In genomic region chr9:92588226-92588625, GRCm38 (mm10) we compare ENCODE assay signal across 25 mouse cellular contexts.
"Had no signal": no experiment of that assay in that cellular context is flagged by ENCODE, and none has a peak within 500 bp of the region (broad histone marks: within the 10 kb centered on the region; RNA-seq: fewer than 3 reads in every experiment).

No protein-coding gene starts in this region.

- H3K27ac ChIP-seq: kidney, embryonic 15.5 days; limb, embryonic 10.5 days; limb, embryonic 13.5 days; liver, embryonic 12.5 days; liver, embryonic 15.5 days; lung, embryonic 15.5 days; midbrain, embryonic 10.5 days; midbrain, embryonic 13.5 days; neural tube, embryonic 13.5 days; stomach, postnatal 0 days had no signal

- H3K27me3 ChIP-seq: kidney, embryonic 15.5 days; limb, embryonic 13.5 days; liver, embryonic 12.5 days; liver, embryonic 15.5 days; lung, embryonic 15.5 days; megakaryocyte, embryonic 14.5 days; midbrain, embryonic 13.5 days; neural tube, embryonic 13.5 days had no signal

- H3K4me2 ChIP-seq: kidney, embryonic 15.5 days; limb, embryonic 13.5 days; liver, embryonic 12.5 days; liver, embryonic 15.5 days; lung, embryonic 15.5 days; midbrain, embryonic 13.5 days; neural tube, embryonic 13.5 days had no signal

- H3K36me3 ChIP-seq: liver, embryonic 15.5 days had no signal

- DNase-seq: kidney, postnatal 10 days; kidney, postnatal 36 days; liver; lung, adult 18-20 months; lung, postnatal 10 days; lung, postnatal 36 days; right cerebral cortex, adult 18-20 months; right cerebral cortex, postnatal 14 days; right cerebral cortex, postnatal 4 days; thymus, adult 2 months; thymus, postnatal 14 days; thymus, postnatal 4 days had no signal

- H3K4me1 ChIP-seq: kidney, embryonic 15.5 days; liver, embryonic 12.5 days; liver, embryonic 15.5 days; lung, embryonic 15.5 days; megakaryocyte, embryonic 14.5 days; midbrain, embryonic 10.5 days had no signal

- H3K9me3 ChIP-seq: kidney, embryonic 15.5 days; limb, embryonic 10.5 days; limb, embryonic 13.5 days; liver, embryonic 12.5 days; liver, embryonic 15.5 days; lung, embryonic 15.5 days; megakaryocyte, embryonic 14.5 days; midbrain, embryonic 10.5 days; midbrain, embryonic 13.5 days; neural tube, embryonic 13.5 days had no signal

- H3K4me3 ChIP-seq: kidney, embryonic 15.5 days; limb, embryonic 10.5 days; limb, embryonic 13.5 days; liver, embryonic 12.5 days; liver, embryonic 15.5 days; lung, embryonic 15.5 days; megakaryocyte, embryonic 14.5 days; midbrain, embryonic 10.5 days; midbrain, embryonic 13.5 days; myocyte; neural tube, embryonic 13.5 days had no signal

- ATAC-seq: liver, embryonic 12.5 days; midbrain, embryonic 13.5 days; midbrain, embryonic 16.5 days had no signal

- H3K9ac ChIP-seq: kidney, embryonic 15.5 days; limb, embryonic 13.5 days; liver, embryonic 12.5 days; liver, embryonic 15.5 days; lung, embryonic 15.5 days; midbrain, embryonic 13.5 days; neural tube, embryonic 13.5 days had no signal
